Mouse (Mus musculus): Measurements from ENCODE around the gene Slx4ip. TPM values are rescaled to one million over a fixed set of nuclear protein-coding genes. Genes with fewer than 3 reads are reported as not detected.
"Not testable (repeated sequence)": the region's sequence is repeated elsewhere in the genome, so short reads cannot be mapped to it uniquely, and the experiment has no call there.

The Slx4ip gene
- total RNA-seq (2021), result 1 to 10 TPM; 3.7 to 4.4 TPM

DNA sequence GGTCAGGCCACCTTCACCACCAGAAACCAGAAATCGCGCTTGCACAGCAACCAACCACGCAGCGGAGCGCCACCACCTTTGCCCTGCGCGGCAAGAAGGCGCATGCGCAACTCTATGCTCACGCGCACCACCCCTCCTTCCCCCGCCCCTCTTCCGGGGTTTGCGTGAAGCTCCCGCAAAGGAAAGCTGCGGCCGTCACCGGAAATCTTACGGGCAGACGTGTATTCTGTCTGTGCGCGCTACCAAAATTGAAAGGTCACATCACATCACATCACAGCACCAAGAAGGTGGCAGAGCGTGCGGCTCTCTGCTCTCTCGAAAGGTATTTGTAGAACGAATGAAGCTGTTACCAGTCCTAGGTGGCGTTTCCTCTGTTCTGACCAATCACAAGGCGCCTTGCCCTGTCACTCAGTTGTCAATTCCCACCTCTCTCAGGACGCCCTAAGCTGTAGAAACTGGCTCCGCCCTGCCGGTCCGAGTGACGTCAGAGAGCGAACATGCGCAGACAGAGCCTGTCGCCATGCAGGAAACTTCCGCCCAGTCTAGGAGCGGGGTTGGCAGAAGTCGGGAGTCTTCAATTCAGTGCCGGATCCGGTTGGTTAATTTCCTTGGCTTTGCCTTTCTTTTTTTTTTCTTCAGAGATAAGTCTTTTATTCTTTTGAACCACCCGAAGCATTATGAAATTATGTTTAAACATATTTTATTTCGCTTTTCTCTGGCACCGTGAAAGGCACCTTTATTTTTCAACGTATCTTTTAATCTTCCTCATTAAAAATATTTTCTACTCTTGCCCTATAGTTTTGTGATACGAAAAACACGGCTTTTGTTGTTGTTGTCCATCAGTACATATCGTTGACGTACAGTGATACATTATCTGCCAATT lies at the start of gene Slx4ip, which contains the start of the genes AL731706.1 and Mkks:
Gene Slx4ip (plus strand): TSS at position 151 of the 883 bp plus-strand sequence.
Gene AL731706.1 (minus strand): TSS at position 322 of the 883 bp plus-strand sequence.
Gene Mkks (minus strand): TSS at position 322 of the 883 bp plus-strand sequence.
- DNase-seq, result peak; percentile 99

DNA sequence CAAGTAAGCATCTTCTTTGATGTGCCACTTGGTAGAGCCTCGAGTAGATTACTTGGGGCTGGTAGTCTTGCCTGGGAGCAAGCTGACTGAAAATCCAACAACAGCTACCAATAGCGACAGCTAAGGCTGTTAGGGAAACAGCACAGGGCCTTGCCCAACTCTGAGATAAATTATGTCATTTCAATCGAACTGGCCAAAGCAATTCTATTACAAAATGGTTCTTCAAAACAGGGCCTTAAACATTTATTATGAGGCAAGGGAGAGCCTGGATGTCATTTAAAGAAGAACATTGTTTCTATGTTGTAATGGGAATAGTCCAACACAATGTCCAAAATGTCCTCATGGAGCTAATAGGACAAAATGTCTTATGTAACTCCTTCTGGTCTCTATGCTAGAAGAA lies 40.7 kb upstream of the Slx4ip start:
- no peak for DNase-seq

DNA sequence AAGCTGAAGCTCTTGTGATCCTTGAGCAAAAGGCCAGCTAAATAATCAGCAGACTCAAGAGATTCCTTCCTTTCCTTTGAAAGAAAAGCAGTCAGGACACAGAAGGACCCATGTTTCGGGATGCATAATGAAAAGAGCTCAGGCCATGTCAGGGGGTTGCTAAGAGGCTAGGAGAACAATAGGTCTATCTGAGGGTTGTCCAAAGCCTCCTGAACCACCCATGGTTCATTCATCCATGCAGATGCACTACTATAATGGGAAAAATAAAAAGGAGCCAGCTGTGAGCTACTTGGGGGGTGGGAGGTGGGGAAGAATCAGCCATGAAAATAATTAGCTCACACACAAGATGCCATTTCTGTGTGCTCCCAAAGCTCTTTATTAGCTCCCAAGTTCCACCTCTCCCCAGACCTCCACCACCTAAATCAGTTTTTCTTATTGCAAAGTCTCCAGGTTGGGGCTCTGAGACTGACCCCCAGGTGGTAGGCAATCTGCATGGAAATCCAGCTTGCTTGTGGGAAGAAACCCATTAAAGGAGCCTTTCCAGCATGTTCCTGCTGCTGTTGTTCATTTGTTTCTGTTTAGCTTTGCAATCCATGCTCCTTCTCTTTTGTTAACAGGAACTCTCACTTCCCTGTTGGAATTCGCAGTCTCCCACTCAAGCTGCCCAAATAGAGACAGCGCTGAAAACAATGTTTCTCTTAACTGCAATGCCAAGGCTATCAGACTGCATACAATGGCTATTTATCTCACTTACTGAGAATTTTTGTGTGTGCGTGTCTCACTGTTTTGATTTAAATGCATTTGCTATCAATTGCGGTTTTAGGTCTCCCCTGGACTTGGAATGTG lies 36.3 kb upstream of the Slx4ip start:
- no peak for DNase-seq

DNA sequence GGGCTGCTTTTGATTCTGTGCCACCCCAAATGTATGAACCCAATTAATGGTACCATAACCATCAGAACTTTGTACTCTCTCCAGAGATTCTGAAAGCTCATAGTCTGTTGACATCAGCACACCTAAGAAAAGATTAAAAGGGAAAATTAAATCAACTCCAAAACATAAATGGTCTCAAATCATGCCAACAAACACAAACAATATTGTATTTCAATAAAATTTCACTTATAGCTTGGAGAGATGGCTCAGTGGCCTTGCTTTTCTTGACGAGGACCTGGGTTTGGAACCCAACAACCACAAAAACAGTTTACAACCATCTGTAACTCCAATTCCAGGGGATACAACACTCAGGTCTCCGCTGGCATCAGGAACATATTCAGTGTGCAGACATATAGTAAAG lies 5.4 kb upstream of the Slx4ip start, which contains the start of gene AL731706.2:
Gene AL731706.2 (minus strand): TSS at position 101 of the 400 bp plus-strand sequence.
- no peak for DNase-seq

DNA sequence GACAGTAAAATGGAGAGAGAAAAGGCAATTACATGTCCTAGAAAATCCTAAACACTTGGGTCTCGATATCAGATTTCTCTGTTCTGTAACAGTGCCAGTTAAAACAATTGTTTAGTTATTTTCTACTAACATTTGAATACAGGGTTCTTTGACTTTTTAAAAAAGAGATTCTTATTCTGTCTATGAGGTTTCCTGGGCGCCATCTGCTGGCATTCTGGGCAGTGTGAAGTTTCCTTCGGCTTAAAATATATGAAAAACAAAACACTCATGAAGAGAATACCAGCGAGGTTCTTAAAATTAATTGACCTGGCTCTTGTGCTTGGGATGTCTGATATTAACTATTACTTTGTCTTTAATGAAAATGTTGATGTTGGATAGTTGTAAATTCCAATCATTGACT lies 4.2 kb upstream of the Slx4ip start:
- peak; percentile 53 for DNase-seq

DNA sequence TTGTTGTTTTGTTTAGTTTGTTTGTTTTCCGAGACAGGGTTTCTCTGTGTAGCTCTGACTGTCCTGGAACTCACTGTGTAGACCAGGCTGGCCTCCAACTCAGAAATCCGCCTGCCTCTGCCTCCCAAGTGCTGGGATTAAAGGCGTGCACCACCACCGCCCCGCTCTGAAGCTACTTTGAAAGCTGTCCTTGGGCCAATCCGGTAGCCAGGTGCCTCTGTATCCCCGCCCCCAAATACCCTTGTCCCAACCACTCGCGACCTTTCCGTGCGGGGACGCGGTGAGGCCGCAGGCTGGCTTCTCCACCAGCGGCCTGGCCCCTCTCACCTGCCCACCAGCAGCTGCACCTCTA lies 326 bp upstream of the Slx4ip start:
- not testable (repeated sequence) for DNase-seq

DNA sequence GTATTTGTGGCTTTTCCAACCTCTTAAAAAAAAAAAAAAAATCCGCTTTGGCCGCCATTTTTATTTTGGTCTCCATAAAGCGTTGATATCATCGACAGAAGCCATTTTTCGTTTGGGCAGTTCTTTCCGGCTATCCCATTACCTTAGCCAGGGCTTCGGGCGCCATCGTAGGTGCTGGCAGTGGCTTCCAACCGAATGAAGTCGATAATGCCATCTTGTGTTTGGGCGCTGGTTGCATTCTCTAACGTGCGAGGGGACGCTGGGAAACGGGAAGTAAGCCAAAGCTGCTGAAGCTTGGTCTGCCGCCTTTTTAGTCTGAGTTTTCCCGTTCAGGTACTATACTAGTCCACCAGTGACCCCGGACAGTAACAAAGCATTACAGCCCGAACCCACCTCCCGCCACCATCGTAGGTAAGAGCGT lies 943 bp downstream of the Slx4ip start:
- peak; percentile 96 for DNase-seq

DNA sequence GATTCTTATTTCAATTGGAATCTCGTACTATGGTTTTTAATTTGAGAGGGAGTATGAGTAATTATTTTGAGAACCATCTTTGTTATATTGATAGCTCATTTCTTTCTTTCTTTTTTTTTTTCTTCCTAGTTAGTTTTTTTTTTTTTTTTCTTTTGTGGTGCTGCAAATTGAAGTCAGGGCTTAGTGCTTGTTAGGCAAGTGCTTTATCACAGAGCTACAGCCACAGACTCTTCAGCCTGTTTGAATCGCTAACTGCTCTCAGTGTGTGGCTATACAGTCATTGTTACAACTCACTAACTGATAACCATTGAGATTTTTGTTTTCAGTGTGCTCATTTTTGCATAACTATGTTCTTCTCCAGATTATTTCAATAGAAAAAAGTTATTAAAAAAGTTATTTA lies 3.5 kb downstream of the Slx4ip start:
- DNase-seq, result no peak

DNA sequence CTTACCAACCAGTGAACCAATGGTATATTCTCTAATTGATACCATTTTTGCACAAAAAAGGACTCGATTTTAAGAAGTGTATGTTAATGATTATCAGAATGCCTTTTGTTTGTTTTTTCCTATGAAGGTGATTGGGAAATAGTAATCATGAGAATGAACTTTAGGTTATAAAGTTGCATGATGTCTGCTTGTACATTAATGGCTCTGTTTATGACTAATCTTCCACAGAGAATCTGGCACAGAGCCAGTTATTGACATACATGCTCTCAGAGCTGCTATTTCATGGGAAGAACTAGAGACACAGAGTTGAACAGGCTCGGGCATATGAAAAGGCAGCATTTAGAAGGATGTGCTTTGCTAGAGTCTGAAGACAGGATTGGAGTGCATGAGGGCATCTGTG lies 5.1 kb downstream of the Slx4ip start:
- DNase-seq, result no peak

DNA sequence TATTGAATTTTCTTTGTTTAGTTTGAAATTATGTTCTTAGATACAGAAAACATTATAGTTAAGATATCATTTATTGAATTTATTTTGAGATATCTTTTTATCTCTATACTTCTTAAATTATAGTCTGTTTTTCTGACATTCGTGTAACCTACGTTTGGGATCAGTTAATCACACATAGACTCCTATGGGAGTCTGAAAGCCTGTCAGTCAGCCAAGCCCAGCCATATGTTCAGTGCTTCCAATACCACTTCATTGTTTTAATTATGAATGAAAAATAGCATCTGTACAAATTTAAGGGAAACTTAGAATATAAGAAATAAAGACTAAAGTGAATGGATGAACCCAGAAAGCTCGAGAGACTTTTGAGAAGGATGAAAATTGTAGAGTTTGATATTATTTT lies 17.6 kb downstream of the Slx4ip start:
- no peak for DNase-seq

DNA sequence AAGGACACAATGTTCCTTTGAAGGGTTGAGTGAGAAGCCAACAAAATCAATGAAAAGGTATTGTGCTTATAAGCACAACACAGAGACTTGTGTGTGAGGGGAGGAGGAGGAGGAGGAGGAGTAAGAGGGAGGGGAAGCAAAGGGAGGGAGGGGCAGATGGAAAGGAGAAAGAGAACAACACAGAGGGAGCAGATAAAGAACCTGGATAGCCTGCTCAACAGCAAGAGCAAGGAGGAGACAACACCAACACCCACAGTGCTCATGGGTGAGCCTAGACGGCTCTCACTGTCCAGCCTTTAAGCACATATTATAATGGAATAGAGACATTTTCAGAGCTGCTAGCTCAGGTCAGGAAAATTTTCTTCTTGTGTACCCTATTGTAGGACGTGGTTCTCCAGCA lies 18.3 kb downstream of the Slx4ip start:
- no peak for DNase-seq

DNA sequence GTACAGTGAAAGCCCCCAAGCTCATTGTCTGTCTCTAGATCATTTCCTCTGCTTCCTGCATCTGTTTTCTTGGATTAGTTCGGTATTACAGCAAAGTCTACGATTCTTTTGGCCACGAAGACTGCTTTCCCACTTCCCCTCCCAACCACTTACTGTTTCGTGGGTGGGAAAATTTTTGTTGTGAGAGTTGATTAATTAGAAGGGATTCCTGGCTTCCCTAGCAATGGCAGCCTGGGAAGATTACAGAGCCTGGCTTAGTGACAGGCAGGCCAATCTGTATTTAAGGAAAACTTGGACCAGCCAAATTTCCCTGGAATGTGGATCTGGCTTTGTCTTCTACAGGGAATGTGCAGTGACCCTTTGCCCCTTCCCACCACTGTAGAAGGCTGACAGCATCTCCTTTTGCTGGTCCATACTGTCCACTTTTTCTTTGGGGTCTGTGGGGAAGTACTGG lies 21.0 kb downstream of the Slx4ip start:
- DNase-seq, result peak; percentile 50

DNA sequence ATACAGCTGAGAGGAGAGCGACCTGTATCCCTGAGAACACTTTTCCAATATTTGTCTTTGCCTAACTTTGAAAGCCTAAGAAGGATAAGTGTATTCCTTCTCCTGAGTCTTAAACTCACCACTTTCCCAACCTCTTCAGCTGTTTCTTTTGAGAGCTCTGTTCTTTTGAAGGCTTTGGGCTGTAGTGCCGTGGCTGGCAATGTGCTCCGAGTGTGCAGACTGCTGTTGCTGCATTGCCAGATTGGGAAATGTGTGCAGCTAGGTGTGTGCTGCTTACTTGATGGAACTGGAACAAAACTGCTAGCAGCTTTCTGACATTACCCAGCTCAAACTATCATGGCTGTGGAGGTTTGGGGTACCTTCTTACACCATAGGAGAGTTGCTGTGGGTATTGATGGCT lies 22.0 kb downstream of the Slx4ip start:
- DNase-seq, result no peak

DNA sequence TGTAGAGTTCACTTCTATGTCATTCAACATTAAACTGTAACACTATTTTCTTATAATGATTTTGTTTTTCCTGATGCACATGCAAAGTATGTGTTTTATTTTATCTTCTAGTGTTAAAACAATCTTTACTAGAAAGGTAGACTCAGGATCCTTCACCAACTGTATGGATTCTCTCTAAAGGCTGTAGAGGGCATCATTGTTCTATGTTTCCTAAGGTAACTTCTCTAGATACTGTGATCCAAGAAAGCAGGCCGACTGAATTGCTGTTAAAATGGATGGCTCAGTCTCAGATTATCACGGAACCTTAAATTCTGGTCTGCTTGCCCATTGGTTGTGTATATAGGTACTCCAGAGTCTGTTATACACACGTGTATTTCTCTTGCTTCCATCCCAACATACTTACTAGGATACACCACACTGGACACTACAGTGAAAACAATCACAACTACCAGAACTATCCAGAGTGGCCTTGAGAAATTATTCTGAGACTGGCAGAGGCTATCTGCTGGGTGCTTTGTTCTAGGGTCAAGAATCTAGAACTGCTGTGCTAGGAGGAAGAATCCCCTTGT lies 23.4 kb downstream of the Slx4ip start:
- no peak for DNase-seq

DNA sequence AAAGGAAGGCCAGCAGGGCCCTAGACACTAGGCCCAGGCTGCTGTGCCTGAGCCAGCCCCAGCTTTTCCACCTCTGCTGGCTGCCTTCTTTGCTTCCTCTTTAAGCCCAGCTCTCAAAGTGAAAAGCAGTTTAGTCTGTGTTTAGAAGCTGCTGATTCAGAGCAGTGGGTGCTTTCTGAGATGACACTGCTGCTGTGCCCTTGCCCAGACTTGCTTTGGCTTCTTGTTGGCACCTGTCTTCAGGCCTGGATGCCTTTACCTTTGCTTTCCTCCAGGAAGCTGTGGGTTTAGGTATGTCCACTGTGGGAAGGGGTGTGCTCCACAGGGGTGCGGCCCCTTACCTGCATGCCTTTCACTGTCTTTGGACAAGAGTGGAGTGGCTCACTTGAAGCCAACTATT lies 28.4 kb downstream of the Slx4ip start:
- no peak for DNase-seq

DNA sequence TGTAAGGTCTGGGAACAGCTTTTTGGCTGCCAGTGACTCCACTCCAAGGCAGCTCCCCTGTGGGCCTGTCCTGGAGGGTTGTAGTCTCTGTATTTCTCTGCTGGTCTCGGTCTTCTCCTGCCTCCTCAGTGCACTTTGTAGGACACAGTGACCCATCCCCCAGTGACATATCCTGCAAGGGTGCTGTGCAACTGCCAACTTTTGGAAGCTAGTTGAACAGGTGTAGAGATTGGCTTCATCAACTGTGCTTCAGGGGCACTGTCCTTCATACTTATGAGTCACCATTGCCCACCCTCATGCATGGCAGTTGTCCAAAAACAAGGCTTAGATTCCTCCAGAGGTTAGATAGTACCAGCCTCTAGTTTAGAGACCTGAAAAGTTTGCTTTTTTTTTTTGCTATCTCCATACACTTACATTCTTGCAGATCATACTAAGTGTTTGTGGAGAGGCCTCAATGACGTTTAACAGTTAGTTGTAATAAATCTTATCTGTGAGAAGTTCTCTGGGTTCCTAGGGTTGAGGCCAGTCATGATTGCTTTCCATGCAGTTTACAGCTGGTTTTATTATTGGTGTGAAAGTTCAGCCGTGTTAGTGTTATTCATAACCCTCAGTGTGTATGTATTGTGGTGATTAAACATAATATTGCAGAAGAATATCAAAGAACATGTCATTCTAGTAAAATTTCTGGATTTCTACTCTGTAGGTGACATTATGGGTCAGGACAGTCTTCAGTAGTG lies 29.4 kb downstream of the Slx4ip start:
- DNase-seq, result no peak

DNA sequence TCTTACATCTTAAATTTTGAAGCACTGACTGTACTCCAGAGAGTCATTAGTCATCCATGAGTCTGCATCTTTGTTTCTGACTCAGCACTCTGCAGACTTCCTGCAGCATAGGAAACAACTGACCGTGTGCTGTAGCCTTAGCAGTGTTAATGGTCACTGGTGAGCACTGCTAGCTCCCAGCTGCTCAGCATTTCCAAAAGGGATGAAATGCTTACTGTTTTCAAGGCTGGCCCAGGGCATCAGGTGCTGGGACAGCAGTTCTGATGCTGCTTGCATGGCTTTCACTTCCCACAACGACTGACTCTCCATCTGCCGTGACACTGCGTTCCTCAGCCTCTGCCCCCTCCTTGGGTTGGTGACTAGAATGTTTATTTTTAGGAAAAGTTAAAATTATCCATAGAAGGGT lies 30.0 kb downstream of the Slx4ip start:
- DNase-seq, result peak; percentile 6

DNA sequence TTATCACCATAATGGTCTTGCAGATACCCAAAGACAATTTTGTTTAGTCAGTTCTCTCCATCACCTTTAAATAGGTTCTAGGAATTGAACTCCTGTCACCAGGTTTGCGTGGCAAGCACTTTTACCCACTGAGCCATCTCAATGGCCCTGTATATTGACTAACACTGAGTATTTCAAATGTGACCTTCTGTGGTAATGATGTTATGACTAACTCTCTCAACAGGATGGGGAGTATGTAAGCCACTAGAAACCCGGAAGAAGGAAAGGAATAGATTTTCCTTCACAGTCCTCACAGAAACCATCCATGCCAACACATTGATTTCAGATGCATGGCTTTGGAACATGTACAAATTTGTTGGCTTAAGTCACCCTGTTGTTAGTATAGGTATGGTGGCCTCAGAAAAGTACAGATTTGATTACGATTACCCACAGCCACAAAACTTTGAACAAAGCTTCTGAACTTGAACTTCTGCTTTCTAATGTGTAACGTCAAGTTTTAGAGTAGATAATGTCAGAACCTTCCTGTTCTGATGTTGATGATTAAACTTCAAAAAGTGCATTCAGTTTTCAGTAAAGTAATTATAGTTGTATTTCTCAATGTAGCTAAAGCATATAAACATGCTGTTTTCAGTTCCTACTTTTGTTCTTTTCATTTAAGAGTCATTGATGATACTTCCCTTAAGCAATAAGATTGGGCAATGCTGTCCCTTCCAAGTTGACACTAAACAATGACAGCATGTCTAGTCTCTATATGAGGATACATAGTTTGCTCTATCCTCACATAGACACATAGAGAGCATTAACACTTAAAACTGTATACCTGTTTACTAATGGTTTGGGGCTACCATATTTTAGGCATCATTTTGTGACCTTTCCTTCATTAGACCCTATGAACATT lies 45.6 kb downstream of the Slx4ip start:
- no peak for DNase-seq

DNA sequence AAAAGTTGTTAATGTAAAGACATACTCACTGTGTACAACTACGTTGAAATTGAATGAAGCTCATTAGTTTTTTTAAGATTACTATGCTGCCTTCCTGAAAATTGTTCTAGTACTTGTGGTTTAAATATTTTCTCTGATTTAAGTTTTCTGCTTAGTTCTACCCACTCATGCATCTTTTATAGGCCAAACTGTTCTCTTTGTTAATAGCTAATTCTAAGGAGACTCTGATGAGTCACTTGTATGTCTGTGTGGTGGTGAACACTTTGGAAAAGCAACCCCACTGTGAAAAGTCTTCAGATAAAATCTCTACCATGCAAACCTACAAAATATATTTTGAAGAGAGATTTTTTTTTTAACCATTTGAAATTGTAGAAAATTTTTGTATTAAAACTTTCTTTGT lies 47.2 kb downstream of the Slx4ip start:
- DNase-seq, result no peak

DNA sequence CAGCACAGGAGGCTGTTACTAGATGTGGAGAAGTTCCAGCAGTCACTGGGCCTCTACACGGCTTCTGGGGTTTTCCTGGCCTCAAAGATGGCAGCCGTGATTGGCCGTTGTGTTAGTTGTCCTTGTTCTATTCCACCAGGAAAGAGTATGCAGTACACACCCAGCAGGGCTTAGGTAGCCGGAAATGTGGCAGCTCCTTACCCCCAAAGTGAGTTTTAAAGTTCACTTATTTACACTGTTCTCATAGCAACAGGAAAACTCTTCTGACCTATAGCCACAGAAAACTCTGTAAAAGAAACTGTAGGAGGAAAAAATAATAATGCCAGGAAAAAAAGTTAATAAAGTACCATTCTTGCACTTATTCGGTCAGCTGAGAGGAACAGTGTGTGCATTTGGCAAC lies 55.3 kb downstream of the Slx4ip start:
- no peak for DNase-seq

DNA sequence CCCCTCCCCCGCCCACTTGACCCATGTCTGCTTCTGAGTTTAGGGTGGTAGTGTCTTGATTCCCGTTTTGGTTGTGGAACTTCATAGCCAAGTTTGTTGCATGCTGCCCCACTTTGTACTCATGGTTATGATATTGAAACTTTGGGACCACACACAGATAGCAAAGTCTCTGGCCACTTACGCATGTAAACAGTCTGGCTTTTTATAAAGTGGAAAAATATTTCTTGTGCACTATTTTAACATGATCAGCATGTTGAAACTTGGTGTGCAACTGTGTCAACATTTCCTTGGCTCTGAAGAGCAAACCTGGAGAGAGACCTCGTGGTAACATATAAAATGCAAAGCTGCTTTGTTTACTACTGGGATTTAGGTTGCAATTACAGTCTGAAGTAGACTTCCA lies 56.5 kb downstream of the Slx4ip start:
- no peak for DNase-seq

All from heart, postnatal 4 days (tissue).